Mouse (Mus musculus): ENCODE results near the gene Dpy19l1.
A peak's percentile ranks its signal among the peaks of the same experiment; 100 is the strongest.

Dpy19l1 gene

DNA sequence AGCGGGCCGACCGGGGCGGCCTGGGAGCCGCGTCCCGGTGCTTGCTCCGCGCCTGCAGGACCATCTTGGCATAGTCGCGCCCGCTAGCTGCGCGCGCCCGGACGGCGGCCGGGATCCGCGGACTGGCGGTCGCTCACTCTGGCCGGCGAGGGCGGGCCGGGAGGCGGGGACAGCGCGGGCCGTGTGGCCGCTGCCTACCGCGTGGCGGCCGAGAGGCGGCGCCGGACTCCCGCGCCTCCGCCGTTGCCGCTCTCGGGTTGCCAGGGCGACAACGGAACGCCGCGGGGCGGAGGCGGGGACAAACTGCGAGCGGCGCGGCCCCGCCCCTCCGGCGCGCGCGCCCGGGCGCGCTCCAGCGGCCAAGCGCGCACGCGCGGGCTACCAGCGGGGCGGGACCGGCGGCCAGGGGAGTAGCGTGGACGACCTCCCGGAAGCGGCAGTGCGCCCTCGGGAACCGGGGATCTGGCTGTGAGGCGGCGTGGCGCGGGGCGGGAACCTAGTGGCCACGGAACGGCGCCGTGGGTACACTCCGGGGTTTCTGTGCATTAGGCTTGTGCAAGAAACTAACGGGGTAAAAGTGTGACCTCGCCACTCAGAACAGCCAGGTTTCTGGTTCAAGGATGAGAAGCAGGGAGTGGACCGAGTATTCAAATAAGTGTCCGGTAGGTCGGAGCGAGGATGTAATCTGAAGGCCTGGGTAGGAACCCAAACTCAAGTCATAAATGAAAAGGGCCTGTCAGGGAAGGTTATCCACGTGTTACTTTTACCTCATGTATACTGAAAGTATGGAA, at the start of gene Dpy19l1:
Gene Dpy19l1, minus strand, starts transcription at position 74 of the 791 bp plus-strand sequence.
- peak; percentile 65 to 73 for DNase-seq (ENCODE audit: low read depth in 2 of 2, low spot score in 2 of 2)

DNA sequence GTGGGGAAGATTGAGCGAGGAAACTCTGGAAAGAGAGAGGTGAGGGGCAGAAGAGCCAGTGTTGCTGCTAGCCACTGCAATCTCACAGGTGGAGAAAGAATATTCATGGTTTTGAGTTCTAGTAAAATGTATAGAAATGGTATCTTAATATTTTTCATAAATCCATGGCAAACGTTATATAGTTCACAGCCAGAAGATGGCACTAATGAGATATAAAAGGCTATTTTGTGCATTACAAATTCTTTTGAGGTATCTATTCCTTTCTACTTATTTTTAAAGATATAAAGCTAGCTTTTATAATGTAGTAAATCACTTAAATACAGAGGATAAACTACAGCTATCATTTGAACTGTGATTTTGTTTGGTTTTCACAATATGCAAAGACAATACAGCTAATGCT, 35.2 kb upstream of the Dpy19l1 start:
- no peak for DNase-seq (ENCODE audit: low read depth in 2 of 2, low spot score in 2 of 2)

DNA sequence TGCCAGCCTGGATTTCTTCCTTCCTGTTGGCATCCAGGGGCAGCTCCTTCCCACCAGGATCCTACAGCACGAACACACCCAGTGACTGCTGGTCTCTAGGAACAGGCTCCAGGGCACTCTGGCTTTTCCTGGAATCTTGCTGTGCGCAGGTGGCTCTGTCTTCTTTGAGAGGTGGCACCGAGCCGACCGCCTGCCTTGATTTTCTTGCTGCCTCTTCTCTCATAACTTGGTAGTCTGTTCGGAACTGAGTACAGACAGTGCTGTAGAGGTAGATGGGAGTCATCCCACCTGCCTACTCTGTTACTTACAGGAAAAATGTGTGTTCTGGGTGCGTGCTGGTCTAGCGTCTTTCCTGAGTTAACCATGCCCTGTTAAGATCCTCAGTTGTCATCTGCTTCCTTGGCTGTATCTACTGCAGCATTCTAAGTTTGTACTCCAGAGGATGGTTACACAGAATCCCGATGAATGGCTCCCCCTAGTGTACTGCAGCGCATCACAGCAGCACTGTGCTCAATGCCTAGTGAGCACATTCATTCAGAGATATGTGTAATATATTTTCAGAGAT, 13.7 kb upstream of the Dpy19l1 start:
- DNase-seq (ENCODE audit: low read depth in 2 of 2, low spot score in 2 of 2), result peak; percentile 38 to 63

DNA sequence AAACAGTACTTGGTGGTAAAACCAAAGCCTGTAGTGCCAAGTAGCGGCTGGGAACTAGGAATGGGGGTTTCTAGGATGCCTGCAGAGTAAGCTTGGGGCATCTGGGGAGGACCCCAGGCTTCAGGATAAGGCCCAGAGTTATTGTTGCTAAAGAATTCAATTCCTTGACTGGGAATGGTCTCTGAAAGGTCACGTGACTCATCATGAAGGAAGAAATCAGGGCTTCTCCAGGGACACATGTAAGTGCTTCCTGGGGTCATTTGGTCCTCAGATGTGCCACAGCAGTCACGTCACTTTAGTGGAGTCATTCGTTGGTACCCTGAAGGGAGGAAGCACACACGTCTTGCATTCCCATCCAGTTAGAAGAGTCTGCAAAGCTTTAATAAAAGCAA, 11.1 kb upstream of the Dpy19l1 start:
- no peak for DNase-seq (ENCODE audit: low read depth in 2 of 2, low spot score in 2 of 2)

DNA sequence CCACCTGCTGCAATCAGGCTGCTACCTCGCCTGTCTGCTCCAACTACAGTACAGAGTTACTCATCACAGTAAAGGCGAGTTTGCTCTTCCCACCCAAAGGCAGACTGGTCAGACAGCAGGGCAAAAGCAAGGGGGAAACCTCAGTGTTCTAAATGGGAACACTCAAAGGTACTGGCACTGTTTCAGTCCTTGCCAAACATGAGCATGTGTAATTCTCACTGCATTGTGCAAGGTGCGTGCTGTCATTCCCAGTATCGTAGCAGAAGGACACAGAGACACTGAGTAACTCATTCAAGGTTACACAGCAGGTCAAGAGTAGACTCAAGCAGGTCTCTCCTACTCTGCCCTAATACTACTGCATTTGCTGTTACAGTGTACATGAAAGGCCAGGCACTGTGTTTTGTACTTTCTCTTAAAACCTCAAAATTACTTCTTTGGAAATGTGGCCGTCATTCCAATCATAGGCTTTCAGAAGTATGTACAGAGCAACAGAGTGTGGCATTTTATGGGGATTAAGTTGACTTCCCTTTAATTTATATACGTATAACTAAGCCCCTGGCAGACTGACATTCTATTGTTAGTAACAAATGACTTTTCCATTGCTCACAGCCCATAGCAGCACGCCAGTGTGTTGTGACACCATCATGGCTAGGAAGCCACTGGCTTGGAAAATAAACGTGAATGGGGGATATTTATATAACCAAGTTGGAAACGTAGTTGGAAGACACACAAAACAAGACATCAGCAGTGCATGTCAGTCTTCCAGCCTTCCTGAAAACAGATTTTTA, 10.5 kb upstream of the Dpy19l1 start:
- DNase-seq (ENCODE audit: low read depth in 2 of 2, low spot score in 2 of 2), result no peak

DNA sequence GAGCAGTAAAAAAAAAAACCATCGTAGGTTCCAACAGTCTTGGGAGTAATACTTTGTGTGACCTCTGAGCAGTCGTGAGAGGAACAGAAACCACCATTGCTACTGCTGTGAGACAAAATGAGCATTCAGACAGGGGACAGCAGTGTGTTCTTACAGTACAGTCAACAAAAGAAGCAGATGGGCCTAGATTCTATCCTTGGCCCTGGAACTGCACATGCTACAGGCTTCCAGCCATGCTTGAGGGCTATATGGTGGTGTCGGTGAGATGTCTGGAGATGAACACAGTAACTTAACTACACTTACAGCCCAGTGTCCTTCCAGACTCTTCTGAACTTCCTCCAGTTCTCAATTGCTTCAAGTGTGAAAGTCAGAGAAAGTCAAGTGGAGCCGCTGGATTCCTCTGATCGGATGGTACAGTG, 9.2 kb upstream of the Dpy19l1 start:
- no peak for DNase-seq (ENCODE audit: low read depth in 2 of 2, low spot score in 2 of 2)

DNA sequence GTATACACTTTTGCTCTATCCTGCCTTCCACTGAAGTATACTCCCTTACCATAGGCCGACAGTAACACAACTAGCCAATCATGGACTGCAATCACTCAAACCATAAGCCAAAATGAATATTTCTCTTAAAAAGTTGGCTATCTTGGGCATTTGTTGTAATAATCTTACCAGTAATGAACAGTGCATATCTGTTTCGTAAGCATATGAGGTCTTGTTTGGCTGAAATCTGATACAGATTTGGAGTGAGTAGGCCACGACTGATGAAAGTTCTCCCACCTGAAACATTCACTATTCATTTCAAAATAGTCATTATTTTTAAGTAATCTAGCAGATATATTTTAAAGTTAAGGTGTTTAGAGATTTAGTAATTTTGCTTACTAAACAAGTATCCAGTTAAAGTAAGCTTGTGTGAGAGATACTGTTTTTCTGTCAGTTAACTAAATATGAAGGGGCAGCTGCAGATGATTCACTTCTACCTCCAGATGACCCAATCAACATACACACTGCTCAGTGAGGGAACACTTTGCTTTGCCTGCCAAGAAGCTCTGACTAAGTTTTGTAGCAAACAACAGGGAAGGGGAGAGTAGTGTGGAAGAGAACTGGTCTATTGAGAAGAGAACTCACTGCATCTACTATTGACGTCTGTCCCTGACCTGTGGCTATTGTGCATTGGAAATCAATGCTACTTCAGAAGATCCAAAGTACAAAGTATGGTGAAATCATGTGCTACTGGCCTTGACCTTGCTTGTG, 8.6 kb upstream of the Dpy19l1 start:
- DNase-seq (ENCODE audit: low read depth in 2 of 2, low spot score in 2 of 2), result no peak

DNA sequence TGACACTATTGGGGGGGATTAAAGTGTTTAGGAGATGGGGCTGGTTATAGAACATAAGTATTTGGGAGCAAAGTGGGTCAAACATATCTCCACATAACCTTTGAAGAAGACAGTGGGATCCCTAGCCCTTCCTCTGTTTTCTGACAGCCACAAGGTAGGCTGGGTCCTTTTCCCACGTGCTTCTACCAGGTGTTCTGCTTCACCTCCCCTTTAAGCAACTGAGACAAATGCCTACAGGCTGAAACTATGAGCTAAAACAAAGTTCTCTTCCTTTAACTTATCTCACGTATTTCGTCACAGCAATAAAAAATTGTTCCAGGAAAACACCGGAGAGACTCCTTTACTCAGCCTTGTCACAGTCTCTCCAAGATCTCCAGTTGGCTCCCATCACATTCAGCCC, 5.9 kb upstream of the Dpy19l1 start:
- no peak for DNase-seq (ENCODE audit: low read depth in 2 of 2, low spot score in 2 of 2)

DNA sequence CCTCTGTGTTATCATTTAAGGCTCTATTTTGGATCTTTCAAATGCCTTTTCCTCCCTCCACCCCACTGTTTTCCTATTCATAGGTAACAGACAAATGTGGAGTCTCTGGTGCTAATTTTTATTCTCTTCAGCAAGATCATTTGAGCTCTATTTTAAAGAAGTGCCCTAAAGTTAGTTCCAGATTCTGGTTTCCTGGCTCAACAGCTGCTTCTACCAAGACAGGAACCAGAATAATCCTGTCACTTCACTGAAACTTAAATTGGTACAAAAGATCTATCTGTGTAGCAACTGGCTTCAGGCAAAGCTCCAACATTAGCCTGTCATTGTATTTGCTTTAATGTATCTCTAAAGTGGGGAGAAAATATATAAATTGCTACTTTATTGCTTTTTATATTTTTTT, 3.6 kb upstream of the Dpy19l1 start:
- DNase-seq (ENCODE audit: low read depth in 2 of 2, low spot score in 2 of 2), result no peak

DNA sequence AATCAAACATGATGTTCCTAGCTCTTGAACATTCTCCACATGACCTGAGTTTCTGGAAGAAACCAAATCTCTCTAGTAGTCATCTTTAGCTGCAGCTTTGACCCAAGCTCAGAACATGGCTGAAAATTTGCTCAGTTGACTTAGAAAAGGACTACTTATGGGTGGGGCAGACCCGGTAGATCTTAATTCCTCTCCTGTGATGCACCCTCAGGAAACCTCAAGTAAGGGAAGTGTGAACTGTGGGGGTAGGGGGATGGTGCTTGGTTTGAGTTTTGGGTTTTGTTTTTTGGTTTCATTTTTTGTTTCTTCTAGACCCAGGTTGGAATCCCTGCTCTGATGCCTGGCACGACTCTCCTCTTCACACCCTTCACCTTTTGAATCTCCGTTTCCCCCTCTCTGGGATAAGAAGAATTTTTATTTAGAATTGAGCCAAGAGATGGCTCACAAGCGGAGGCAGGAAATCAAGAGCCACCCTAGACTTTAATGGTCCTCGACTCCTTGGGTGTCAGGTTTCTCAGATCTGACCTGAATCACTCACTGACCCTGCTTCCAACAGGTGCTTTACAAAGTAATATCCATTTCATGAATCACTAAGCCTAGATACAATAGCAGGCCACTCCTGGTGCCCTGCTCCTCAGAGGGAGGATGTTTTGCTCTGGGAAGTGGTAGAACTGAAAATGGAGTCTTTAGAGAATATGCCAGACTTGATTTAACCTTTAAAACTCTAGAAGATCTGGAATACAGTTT, 2.2 kb upstream of the Dpy19l1 start:
- peak; percentile 31 to 41 for DNase-seq (ENCODE audit: low read depth in 2 of 2, low spot score in 2 of 2)

DNA sequence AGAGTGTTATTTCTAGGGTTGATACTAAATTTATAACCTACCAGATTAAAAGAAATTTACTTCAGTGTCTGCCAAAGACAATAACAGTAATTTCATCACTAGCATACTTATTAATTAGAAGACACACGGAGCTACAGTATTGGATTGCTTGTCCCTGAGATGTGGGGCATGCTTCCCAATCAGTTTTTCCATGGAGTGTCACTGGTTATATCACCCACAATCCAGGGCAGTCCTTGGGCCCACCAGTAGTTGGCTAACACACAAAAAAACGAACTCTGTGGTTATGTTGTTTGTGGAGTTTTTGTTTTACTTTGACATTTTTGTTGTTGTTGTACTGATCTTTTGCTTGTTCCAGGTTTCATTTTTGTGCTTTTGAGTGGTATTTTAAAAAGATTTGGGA, 1.4 kb upstream of the Dpy19l1 start:
- no peak for DNase-seq (ENCODE audit: low read depth in 2 of 2, low spot score in 2 of 2)

DNA sequence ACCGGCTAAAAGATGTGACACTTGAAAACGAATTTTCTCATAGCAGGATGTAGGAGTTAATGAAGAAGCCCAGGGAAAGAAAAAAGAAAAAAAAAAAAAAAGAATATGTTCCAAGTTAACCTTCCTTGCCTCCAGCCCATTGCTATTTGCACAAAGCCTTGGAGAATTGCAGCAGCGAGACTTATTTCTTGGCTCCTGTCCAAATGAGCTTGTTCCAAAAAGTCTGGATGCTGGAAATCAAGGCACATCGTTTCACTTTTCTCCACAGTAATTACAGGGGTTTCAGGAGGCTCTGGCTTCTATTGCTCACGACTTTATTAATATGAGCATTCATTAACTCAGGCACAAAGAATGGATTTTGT, 899 bp upstream of the Dpy19l1 start:
- DNase-seq (ENCODE audit: low read depth in 2 of 2, low spot score in 2 of 2), result no peak

DNA sequence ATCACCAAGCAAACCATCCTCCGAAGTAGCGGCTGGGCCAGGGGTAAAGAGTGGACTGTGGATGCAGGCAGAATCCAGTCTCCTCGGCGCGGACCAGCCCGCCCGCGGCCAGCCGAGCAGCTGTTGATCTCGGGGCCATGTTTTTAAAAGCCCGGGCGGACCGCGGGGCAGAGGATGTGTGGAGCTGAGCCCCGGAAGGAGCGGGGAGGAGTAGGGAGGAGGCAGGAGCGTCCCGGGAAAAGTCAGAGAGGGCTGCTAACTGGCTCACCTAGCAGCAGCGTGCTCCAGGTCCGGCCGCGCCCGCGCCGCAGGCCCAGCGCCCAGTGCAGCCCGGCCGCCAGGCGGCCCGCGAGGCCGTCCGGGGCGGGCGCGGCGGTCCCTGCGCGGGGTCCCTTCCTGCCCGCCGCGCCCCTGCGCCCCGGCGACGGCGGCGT, 352 bp downstream of the Dpy19l1 start:
- DNase-seq (ENCODE audit: low read depth in 2 of 2, low spot score in 2 of 2), result peak; percentile 23 to 27

DNA sequence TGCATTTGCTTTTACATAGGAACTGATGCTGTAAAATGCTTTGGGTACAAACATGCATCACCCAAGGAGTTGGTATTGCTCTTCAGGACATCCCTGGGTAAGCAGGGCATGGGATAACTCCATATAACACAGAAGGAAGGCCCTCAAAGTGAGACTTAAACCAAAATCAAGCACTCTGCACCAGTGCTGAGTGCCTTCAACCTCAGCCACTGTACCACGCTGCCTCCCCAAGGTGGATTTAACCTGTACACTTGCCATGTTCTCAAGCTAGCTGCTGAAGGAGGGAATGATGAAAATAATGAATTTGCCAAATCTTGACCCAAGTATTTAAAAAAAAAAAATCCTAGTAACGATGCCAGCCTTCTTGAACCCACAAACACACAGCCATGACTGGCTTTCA, 1.3 kb downstream of the Dpy19l1 start:
- DNase-seq (ENCODE audit: low read depth in 2 of 2, low spot score in 2 of 2), result no peak

DNA sequence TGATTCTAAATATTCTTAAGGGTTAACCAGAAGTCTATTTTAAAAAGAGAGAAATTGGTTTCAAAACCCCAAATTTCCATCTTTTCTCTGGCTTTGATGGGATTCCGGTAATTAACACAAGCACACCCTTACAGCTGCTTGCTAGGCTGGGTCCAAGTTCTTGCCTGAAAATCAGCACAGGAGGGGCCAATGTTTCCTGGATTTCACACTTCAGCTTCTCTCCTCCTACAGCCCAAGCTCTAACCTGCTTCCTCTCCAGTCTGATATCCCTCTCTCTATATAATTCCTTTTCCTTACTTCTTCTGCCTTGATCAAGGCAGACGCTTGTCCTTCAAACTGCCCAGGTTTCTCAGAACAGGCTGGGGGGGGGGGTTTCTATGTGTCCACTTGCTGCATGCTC, 6.7 kb downstream of the Dpy19l1 start:
- no peak for DNase-seq (ENCODE audit: low read depth in 2 of 2, low spot score in 2 of 2)

DNA sequence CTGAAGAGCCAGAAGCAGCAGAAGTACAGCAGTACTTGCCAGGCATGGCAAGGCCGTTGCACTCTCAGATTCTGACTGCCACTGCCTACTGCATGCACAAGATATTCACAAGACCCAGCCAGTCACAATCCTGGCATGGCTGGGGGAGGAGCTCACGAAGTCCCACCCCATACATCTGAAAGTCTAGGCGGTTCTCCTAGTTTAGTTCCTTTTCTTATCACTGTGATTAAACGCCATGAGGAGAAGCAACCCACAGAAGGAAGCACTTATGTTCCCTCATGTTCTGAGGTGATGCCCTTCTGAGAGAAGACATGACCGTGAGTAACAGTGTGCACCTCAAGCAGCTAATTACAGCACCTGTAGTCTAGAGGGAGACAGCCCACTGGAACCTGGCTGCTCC, 12.4 kb downstream of the Dpy19l1 start:
- no peak for DNase-seq (ENCODE audit: low read depth in 2 of 2, low spot score in 2 of 2)

DNA sequence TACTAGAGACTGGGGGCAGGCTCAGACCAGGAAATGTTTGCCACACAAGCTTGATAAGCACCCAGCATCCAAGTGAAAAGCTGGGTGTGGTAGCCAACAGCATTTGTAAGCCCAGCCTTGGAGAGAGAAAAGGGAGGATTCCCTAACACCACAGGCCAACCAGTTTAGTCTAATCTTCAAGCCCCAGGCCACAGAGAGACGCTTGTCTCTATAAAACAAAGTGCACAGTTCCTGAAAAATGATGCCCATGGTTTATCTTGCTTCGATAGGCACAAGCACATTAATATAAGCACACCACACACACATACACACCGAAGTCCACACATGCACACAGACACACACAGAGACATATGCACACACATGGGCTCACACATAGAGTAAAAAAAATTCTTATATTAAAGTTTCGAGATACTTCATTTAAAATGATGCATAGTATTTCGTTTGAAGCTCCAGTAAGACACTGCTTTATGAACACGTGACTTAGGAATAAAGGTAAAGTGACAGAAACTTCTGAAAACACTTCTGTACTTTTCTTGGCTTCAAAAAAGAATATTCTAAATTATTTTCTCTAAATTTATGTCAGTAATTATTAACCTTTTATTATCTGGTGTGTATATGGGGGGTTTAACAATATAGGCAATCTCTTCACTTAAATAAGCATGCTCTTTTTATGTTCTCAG, 14.4 kb downstream of the Dpy19l1 start:
- no peak for DNase-seq (ENCODE audit: low read depth in 2 of 2, low spot score in 2 of 2)

DNA sequence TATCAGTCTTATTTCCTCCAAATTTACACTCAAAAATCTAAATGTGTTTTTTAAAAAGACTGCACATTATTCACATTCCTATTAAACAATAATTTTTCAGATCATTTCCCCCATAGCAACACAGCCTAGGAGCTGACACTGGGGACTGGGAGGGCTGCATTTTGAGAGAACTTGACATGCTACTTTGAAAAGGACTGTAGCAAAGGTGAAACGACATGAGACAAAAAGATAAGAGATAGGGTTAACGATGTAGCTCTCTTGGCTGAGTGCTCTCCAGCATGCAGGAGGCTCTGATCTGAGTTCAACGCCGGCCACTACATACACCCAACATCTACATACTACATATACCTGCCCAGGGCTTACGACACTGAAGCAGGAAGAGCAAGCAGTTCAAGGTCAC, 20.6 kb downstream of the Dpy19l1 start:
- no peak for DNase-seq (ENCODE audit: low read depth in 2 of 2, low spot score in 2 of 2)

DNA sequence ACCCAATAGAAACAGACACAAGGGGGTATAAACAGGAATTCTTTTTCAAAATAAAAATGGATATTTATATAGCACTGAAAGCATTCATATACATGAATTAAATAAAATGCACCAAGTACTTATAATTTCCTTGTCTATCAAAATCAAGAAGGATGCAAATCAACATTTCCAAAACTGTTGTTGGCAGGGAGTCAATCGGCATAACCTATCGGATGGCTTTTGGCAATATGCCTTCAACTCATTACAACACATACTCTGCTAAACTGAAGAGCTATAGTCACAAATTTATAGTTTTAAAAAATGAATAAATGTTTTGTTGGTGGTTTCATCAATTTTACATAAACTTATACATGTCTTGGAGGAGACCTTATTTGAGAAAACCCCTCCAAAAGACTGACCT, 25.7 kb downstream of the Dpy19l1 start:
- no peak for DNase-seq (ENCODE audit: low read depth in 2 of 2, low spot score in 2 of 2)

DNA sequence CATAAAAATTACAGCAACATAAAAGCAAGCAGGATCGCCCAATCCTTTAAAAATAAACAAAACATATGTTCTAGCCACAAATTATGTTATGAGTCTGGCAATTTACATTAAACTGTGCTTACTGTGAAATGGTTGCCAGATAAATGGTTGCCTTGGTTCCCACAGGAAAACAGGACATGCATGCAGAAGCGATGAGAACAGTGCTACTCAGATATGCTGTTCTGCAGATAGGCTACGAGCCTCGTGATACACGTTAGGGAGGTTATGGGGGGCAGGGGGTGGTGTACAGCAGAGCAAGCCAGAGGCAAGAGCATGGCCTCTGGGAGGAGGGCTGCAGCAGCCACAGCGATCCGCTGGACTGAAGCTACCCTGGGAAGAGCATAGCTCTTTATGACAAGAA, 29.1 kb downstream of the Dpy19l1 start:
- no peak for DNase-seq (ENCODE audit: low read depth in 2 of 2, low spot score in 2 of 2)

Measured in CD8-positive naive resting alpha-beta T cell, adult 2 months (primary cell).